Mouse (Mus musculus): ENCODE measurements at regions not wholly inside any gene's neighbourhood (a gene's known extent, or its start where the extent isn't known, plus 50 kb on each side); places are given as distances from the start of the nearest gene placed in this dataset.

- H3K36me3 ChIP-seq (ENCODE audit: control insufficient read depth, insufficient read depth, low read length): no peaks in the 10 kb centered on the region
- no peak overlapping the region for H3K9ac ChIP-seq (ENCODE audit: low read depth, low read length)
- no peaks in the 10 kb centered on the region for H3K27me3 ChIP-seq (ENCODE audit: control insufficient read depth, insufficient read depth, low read length)
- no peak overlapping the region for H3K4me3 ChIP-seq (ENCODE audit: insufficient read depth, low read depth, low read length)
- WGBS: 78% methylated on average over 6 of the region's 6 CpGs
- TF ChIP-seq CTCF (IDR thresholded peaks at IDR 0.05; ENCODE audit: low read depth, low read length) (no peak), POLR2A (IDR thresholded peaks at IDR 0.05; ENCODE audit: extremely low read depth, insufficient read depth, low read length) (no peak)
- no peak overlapping the region for H3K27ac ChIP-seq (replicated peaks; ENCODE audit: insufficient read depth, low read depth, low read length)
- H3K79me2 ChIP-seq (ENCODE audit: control insufficient read depth, insufficient read depth, low read length): no peaks in the 10 kb centered on the region
- H3K4me1 ChIP-seq (ENCODE audit: control insufficient read depth, insufficient read depth, low read length): no peaks in the 10 kb centered on the region
- DNase-seq (ENCODE audit: extremely low read depth, low read depth, low spot score): no peak
Observed at GRCm38 (mm10) chr2:129895369-129895768, 95.1 kb downstream of the Stk35 start.

- no peak for DNase-seq (ENCODE audit: extremely low read depth, low read depth, low spot score)
- no peak overlapping the region for H3K27ac ChIP-seq (replicated peaks; ENCODE audit: insufficient read depth, low read depth, low read length)
- WGBS: 82% methylated on average over 4 of the region's 4 CpGs
- H3K4me3 ChIP-seq (ENCODE audit: insufficient read depth, low read depth, low read length): no peak overlapping the region
- TF ChIP-seq CTCF (IDR thresholded peaks at IDR 0.05; ENCODE audit: low read depth, low read length): no peak
- no peak for TF ChIP-seq POLR2A (IDR thresholded peaks at IDR 0.05; ENCODE audit: extremely low read depth, insufficient read depth, low read length)
- no peaks in the 10 kb centered on the region for H3K79me2 ChIP-seq (ENCODE audit: control insufficient read depth, insufficient read depth, low read length)
- H3K27me3 ChIP-seq (ENCODE audit: control insufficient read depth, insufficient read depth, low read length): no peaks in the 10 kb centered on the region
- H3K36me3 ChIP-seq (ENCODE audit: control insufficient read depth, insufficient read depth, low read length): no peaks in the 10 kb centered on the region
- no peaks in the 10 kb centered on the region for H3K4me1 ChIP-seq (ENCODE audit: control insufficient read depth, insufficient read depth, low read length)
- no peak overlapping the region for H3K9ac ChIP-seq (ENCODE audit: low read depth, low read length)
Observed at GRCm38 (mm10) chr2:129896696-129897095, 96.4 kb downstream of the Stk35 start.

GRCm38 (mm10) chr2:129903383-129904135 is 103.2 kb downstream of the Stk35 start:
- H3K4me3 ChIP-seq (ENCODE audit: insufficient read depth, low read depth, low read length): no peak overlapping the region
- H3K27me3 ChIP-seq (ENCODE audit: control insufficient read depth, insufficient read depth, low read length): peaks cover under 1% of the 10 kb centered on the region; the same call in 1 of the 2 replicates
- H3K4me1 ChIP-seq (ENCODE audit: control insufficient read depth, insufficient read depth, low read length): no peaks in the 10 kb centered on the region
- H3K36me3 ChIP-seq (ENCODE audit: control insufficient read depth, insufficient read depth, low read length): no peaks in the 10 kb centered on the region
- TF ChIP-seq POLR2A (IDR thresholded peaks at IDR 0.05; ENCODE audit: extremely low read depth, insufficient read depth, low read length): no peak
- TF ChIP-seq CTCF (IDR thresholded peaks at IDR 0.05; ENCODE audit: low read depth, low read length): no peak
- no peak overlapping the region for H3K27ac ChIP-seq (replicated peaks; ENCODE audit: insufficient read depth, low read depth, low read length)
- no peaks in the 10 kb centered on the region for H3K79me2 ChIP-seq (ENCODE audit: control insufficient read depth, insufficient read depth, low read length)
- 53% methylated on average over 4 of the region's 4 CpGs for WGBS
- no peak for DNase-seq (ENCODE audit: extremely low read depth, low read depth, low spot score)
- H3K9ac ChIP-seq (ENCODE audit: low read depth, low read length): no peak overlapping the region

- 37% methylated on average over 7 of the region's 7 CpGs for WGBS
- peak; percentile 20 for DNase-seq (ENCODE audit: extremely low read depth, low read depth, low spot score)
- no peak overlapping the region for H3K4me3 ChIP-seq (ENCODE audit: insufficient read depth, low read depth, low read length)
Observed at GRCm38 (mm10) chr2:129904753-129905152, 104.4 kb downstream of the Stk35 start.

GRCm38 (mm10) chr2:129908701-129909425 is 103.3 kb upstream of the Tgm3 start:
- Histone ChIP-seq H3K4me1 (ENCODE audit: control insufficient read depth, insufficient read depth, low read length) (no peaks in the 10 kb centered on the region), H3K27me3 (ENCODE audit: control insufficient read depth, insufficient read depth, low read length) (peaks cover 11% of the 10 kb centered on the region; the same call in 1 of the 2 replicates), H3K36me3 (ENCODE audit: control insufficient read depth, insufficient read depth, low read length) (no peaks in the 10 kb centered on the region), H3K9ac (ENCODE audit: low read depth, low read length) (no peak overlapping the region), H3K79me2 (ENCODE audit: control insufficient read depth, insufficient read depth, low read length) (no peaks in the 10 kb centered on the region), H3K27ac (replicated peaks; ENCODE audit: insufficient read depth, low read depth, low read length) (no peak overlapping the region), H3K4me3 (ENCODE audit: insufficient read depth, low read depth, low read length) (no peak overlapping the region)
- WGBS: 6% methylated on average over 28 of the region's 28 CpGs
- TF ChIP-seq POLR2A (IDR thresholded peaks at IDR 0.05; ENCODE audit: extremely low read depth, insufficient read depth, low read length): no peak
- no peak for TF ChIP-seq CTCF (IDR thresholded peaks at IDR 0.05; ENCODE audit: low read depth, low read length)
- no peak for DNase-seq (ENCODE audit: extremely low read depth, low read depth, low spot score)

More at GRCm38 (mm10) chr2:129904753-129905152, 104.4 kb downstream of the Stk35 start:
- Histone ChIP-seq H3K79me2 (ENCODE audit: control insufficient read depth, insufficient read depth, low read length) (no peaks in the 10 kb centered on the region), H3K27ac (replicated peaks; ENCODE audit: insufficient read depth, low read depth, low read length) (no peak overlapping the region), H3K4me1 (ENCODE audit: control insufficient read depth, insufficient read depth, low read length) (no peaks in the 10 kb centered on the region), H3K9ac (ENCODE audit: low read depth, low read length) (no peak overlapping the region), H3K27me3 (ENCODE audit: control insufficient read depth, insufficient read depth, low read length) (peaks cover 9% of the 10 kb centered on the region; the same call in 1 of the 2 replicates), H3K36me3 (ENCODE audit: control insufficient read depth, insufficient read depth, low read length) (no peaks in the 10 kb centered on the region)
- no peak for TF ChIP-seq CTCF (IDR thresholded peaks at IDR 0.05; ENCODE audit: low read depth, low read length)
- TF ChIP-seq POLR2A (IDR thresholded peaks at IDR 0.05; ENCODE audit: extremely low read depth, insufficient read depth, low read length): no peak

Measured in liver, adult 2 months (tissue).